ENCODE assay signal across 7 mouse cellular contexts in genomic region chr12:69296511-69297410, GRCm38 (mm10). TPM values are rescaled to one million over a fixed set of nuclear protein-coding genes. Genes with fewer than 3 reads are reported as not detected.
DNase-seq lines count a peak whose midpoint lies in the region; ATAC-seq and TF ChIP-seq lines count a peak whose summit lies in the region.

Klhdc2 (plus strand) TSS chr12:69296681.

- peak; percentile 87 for ATAC-seq in intestine, postnatal 0 days
- peak; percentile 97 for ATAC-seq in midbrain, embryonic 12.5 days (ENCODE audit: low FRiP score, low read depth)

- peak; percentile 83 for DNase-seq in adrenal gland, adult 8-10 months
- peak; percentile 89 for DNase-seq in embryo, embryonic 9.5 days (ENCODE audit: extremely low spot score)
- peak; percentile 17 for DNase-seq in gonadal fat pad, adult 2 months (ENCODE audit: low read depth)
- DNase-seq in left cerebral cortex, postnatal 4 days: peak; percentile 91

- intact Hi-C loops in left cerebral cortex, postnatal 4 days (cut with DNase I): loop anchor here (5.0 kb wide), 1 partner anchor 99 kb away; the partner anchor contains the start of genes Dnaaf2 and Gm49383

- peak within 1 kb of the TSS; percentile 94 for H3K9ac ChIP-seq in intestine, postnatal 0 days (ENCODE audit: low read depth, low read length)
- peak within 1 kb of the TSS; percentile 97 for H3K9ac ChIP-seq in midbrain, embryonic 12.5 days (replicated peaks)

- peaks cover 3% of the 10 kb centered on the region for H3K36me3 ChIP-seq in intestine, postnatal 0 days (ENCODE audit: control insufficient read depth, insufficient read depth)
- H3K36me3 ChIP-seq in midbrain, embryonic 12.5 days: peaks cover 19% of the 10 kb centered on the region
- 0 out of 2 replicates have a peak, but pooled peaks cover 2% of the 10 kb centered on the region for H3K36me3 ChIP-seq in small intestine, adult 2 months (ENCODE audit: control insufficient read depth, insufficient read depth, low read length)

- peak within 1 kb of the TSS; percentile 74 for H3K4me2 ChIP-seq in intestine, postnatal 0 days (replicated peaks; ENCODE audit: low read depth)
- H3K4me2 ChIP-seq in midbrain, embryonic 12.5 days (replicated peaks): peak within 1 kb of the TSS; percentile 69

- WGBS in intestine, postnatal 0 days: under 1% methylated on average over 96 of the region's 98 CpGs
- under 1% methylated on average over 84 of the region's 98 CpGs for WGBS in midbrain, embryonic 12.5 days
- under 1% methylated on average over 96 of the region's 98 CpGs for WGBS in small intestine, adult 2 months

- H3K4me1 ChIP-seq in intestine, postnatal 0 days (replicated peaks; ENCODE audit: control insufficient read depth, insufficient read depth, low read length): peaks cover 6% of the 10 kb centered on the region; the same call in 1 of the 2 replicates
- peaks cover 20% of the 10 kb centered on the region for H3K4me1 ChIP-seq in midbrain, embryonic 12.5 days
- peaks cover 8% of the 10 kb centered on the region for H3K4me1 ChIP-seq in small intestine, adult 2 months (ENCODE audit: control insufficient read depth, insufficient read depth, insufficient read length, low read length)

- no peaks in the 10 kb centered on the region for H3K9me3 ChIP-seq in intestine, postnatal 0 days (ENCODE audit: control insufficient read depth)
- no peaks in the 10 kb centered on the region for H3K9me3 ChIP-seq in midbrain, embryonic 12.5 days

- TF ChIP-seq POLR2A in small intestine, adult 2 months (IDR thresholded peaks at IDR 0.05; ENCODE audit: low read depth, low read length): peak; percentile 42

- peak within 1 kb of the TSS; percentile 95 for H3K27ac ChIP-seq in intestine, postnatal 0 days (ENCODE audit: low read depth, low read length)
- peak within 1 kb of the TSS; percentile 99 for H3K27ac ChIP-seq in midbrain, embryonic 12.5 days (replicated peaks)
- H3K27ac ChIP-seq in small intestine, adult 2 months (ENCODE audit: insufficient read depth, low read depth, low read length): peak within 1 kb of the TSS; percentile 76

- no peaks in the 10 kb centered on the region for H3K27me3 ChIP-seq in intestine, postnatal 0 days (replicated peaks; ENCODE audit: control insufficient read depth, insufficient read depth, low read length)
- H3K27me3 ChIP-seq in midbrain, embryonic 12.5 days: no peaks in the 10 kb centered on the region
- no peaks in the 10 kb centered on the region for H3K27me3 ChIP-seq in small intestine, adult 2 months (ENCODE audit: control insufficient read depth, insufficient read depth, low read length)

- H3K4me3 ChIP-seq in intestine, postnatal 0 days (ENCODE audit: low read depth, low read length): peak within 1 kb of the TSS; percentile 99
- H3K4me3 ChIP-seq in midbrain, embryonic 12.5 days: peak within 1 kb of the TSS; percentile 97
- peak within 1 kb of the TSS; percentile 75 for H3K4me3 ChIP-seq in small intestine, adult 2 months (ENCODE audit: low read depth, low read length)

- TF ChIP-seq CTCF in intestine, postnatal 0 days (IDR thresholded peaks at IDR 0.05; ENCODE audit: low read depth): 0 out of 2 replicates have a peak, but pooled peaks have one; percentile 13
- no peak for TF ChIP-seq CTCF in small intestine, adult 2 months (IDR thresholded peaks at IDR 0.05; ENCODE audit: extremely low read depth, insufficient read length, insufficient replicate concordance, low read depth, low read length)

RNA-seq across cellular contexts. Expression of gene Klhdc2, which starts in this region (rescaled TPM):
- 10 to 100 TPM; 65.7 to 67.2 (median 67.0) TPM for total RNA-seq in adrenal gland, adult 8-10 months (2022)
- polyA plus RNA-seq in gonadal fat pad, adult 2 months (2012; rRNA removed): 41.9 and 48.6 TPM in 2 replicates
- 67.7 and 70.3 TPM in 2 replicates for polyA plus RNA-seq in intestine, postnatal 0 days (2015; fragmentation: Nextera tagmentation; extraction: Ambion mirVana)
- total RNA-seq in left cerebral cortex, postnatal 4 days (2021): 100 to 1,000 TPM; 150 to 166 TPM
- polyA plus RNA-seq in midbrain, embryonic 12.5 days (2016; fragmentation: Nextera tagmentation; extraction: Ambion mirVana): 259 and 264 TPM in 2 replicates
- 18.9 and 22.6 TPM in 2 replicates for polyA plus RNA-seq in small intestine, adult 2 months (2012; rRNA removed)

Comparison
In these comparisons a context has a peak if more than half of its experiments do, and no peak if none do; other contexts are left out.
1. Peak in every context shown above with its lines: DNase-seq, ATAC-seq, H3K4me3 ChIP-seq and H3K27ac ChIP-seq.
2. DNase-seq: peak in every context shown above with its lines; median percentile 91 in left cerebral cortex, postnatal 4 days; 89 in embryo, embryonic 9.5 days; 83 in adrenal gland, adult 8-10 months; 17 in gonadal fat pad, adult 2 months.